Mouse (Mus musculus): ENCODE measurements around the gene B4galt7. TPM values are rescaled to one million over a fixed set of nuclear protein-coding genes. Genes with fewer than 3 reads are reported as not detected.
"Not testable (repeated sequence)": the region's sequence is repeated elsewhere in the genome, so short reads cannot be mapped to it uniquely, and the experiment has no call there.

Gene B4galt7
- polyA plus RNA-seq (2014; fragmentation: Nextera tagmentation; extraction: Ambion mirVana): 21.7 and 22.0 TPM in 2 replicates

DNA sequence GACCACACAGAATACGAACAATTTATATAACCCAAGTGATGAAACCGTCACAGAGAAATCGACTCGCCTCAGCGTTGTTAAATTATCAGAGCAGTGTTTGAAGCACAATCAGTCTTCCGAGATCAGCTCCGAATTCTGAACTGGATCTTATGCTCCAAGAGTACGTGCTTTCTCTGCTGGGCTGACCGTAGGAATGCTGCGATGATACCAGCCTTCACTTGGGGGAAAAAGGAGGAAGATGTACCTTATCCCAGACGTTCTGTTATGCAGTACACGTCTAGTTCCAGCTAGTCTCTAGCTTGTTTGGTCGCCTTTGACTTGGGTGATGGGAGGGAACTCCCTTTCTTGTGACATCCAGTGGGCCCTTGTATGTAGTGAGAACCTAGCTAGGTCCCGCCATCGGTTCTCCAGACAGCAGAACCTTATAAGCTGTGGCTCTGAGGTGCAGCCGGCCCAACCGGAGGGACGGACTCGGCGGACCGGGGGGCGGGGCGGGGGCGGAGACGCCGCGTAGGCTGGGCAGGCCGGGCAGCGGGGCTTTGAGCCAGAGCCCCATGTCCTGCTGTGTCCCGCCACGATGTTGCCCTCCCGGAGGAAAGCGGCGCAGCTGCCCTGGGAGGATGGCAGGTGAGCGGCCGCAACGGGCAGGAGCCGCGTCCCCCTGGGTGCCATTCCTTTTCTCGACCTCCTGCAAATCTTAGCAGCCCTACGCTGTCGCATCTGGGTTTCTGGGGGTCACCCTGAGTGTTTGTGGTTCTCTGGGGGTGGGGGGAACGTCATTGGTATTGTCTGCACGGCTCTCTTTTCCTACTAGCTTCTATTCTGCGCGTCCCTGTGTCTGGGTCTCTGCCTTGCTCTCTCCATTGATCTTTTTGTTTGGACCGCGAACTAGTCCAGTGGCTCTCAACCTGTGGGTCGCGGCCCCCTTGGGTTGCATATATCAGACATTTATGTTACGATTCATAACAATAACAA, at the start of gene B4galt7:
Gene B4galt7 (plus strand): TSS at position 331 of the 975 bp plus-strand sequence.
- WGBS: 12% methylated on average over 50 of the region's 51 CpGs
- Histone ChIP-seq H3K4me1 (ENCODE audit: control insufficient read depth, insufficient read depth, low read length) (peaks cover 4% of the 10 kb centered on the region; the same call in 1 of the 2 replicates), H3K9ac (ENCODE audit: low read length) (peak within 1 kb of the TSS; percentile 85), H3K36me3 (ENCODE audit: control insufficient read depth, insufficient read depth, low read length) (peaks cover 19% of the 10 kb centered on the region), H3K4me3 (ENCODE audit: low read depth, low read length) (peak within 1 kb of the TSS; percentile 84), H3K4me2 (ENCODE audit: low read depth) (peak within 1 kb of the TSS; percentile 83), H3K27ac (ENCODE audit: low read depth, low read length) (peak within 1 kb of the TSS; percentile 68), H3K9me3 (ENCODE audit: control insufficient read depth, low read length) (no peaks in the 10 kb centered on the region), H3K27me3 (ENCODE audit: control insufficient read depth, insufficient read depth, low read length) (no peaks in the 10 kb centered on the region)
- ATAC-seq (ENCODE audit: insufficient read depth, low FRiP score, low TSS enrichment) (peak; percentile 85), DNase-seq (ENCODE audit: low spot score) (peak; percentile 87)

DNA sequence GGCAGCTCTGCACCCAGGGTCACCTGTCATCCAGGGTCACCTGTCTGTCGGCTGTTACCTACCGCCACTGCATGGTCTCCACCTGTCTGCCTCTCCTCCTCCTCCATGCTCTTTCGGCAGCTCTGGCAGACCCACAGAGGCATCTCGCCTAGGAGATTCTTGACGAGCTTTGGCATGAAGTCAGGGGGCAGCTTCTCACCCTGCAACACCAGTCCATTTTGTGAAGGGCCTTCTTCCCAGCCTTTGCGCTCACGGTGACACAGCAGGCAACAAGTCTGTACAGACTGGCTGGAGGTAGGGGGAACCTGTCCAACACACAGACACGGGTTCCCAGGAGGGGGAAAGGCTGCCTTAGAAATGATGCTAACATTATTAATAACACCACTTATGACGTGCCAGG, 43.8 kb upstream of the B4galt7 start:
- ATAC-seq (ENCODE audit: insufficient read depth, low FRiP score, low TSS enrichment) (no peak), DNase-seq (ENCODE audit: low spot score) (no peak)
- H3K27me3 ChIP-seq (ENCODE audit: control insufficient read depth, insufficient read depth, low read length): no peaks in the 10 kb centered on the region

DNA sequence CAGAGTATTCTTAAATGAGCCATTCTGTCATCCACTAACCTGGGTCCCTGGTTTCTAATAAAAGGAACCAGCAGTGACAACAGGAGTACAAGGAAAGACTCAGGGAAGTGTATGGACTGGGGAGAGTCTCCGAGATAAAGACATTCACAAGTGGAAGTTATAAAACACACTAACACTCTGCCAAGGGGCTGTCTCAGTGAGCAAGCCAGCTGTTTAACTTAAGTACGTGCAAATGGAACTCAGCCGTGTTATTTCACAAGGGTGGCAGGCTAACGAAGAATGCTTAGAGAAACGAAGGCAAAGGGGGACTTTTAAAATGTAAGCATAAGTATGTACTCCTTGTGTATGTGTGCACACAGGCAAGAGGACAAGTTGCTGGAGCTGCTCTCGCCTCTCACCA, 42.2 kb upstream of the B4galt7 start:
- H3K27ac ChIP-seq (ENCODE audit: low read depth, low read length): no peak overlapping the region
- H3K27me3 ChIP-seq (ENCODE audit: control insufficient read depth, insufficient read depth, low read length): no peaks in the 10 kb centered on the region
- no peak overlapping the region for H3K9ac ChIP-seq (ENCODE audit: low read length)
- H3K4me3 ChIP-seq (ENCODE audit: low read depth, low read length): no peak overlapping the region
- no peaks in the 10 kb centered on the region for H3K9me3 ChIP-seq (ENCODE audit: control insufficient read depth, low read length)
- H3K4me2 ChIP-seq (ENCODE audit: low read depth): no peak overlapping the region
- H3K36me3 ChIP-seq (ENCODE audit: control insufficient read depth, insufficient read depth, low read length): peaks cover 8% of the 10 kb centered on the region
- 83% methylated on average over 6 of the region's 6 CpGs for WGBS
- ATAC-seq (ENCODE audit: insufficient read depth, low FRiP score, low TSS enrichment) (no peak), DNase-seq (ENCODE audit: low spot score) (no peak)
- no peaks in the 10 kb centered on the region for H3K4me1 ChIP-seq (ENCODE audit: control insufficient read depth, insufficient read depth, low read length)

More for the DNA sequence above, 43.8 kb upstream of the B4galt7 start:
- peaks cover 8% of the 10 kb centered on the region for H3K36me3 ChIP-seq (ENCODE audit: control insufficient read depth, insufficient read depth, low read length)
- WGBS: 95% methylated on average over 9 of the region's 9 CpGs
- no peak overlapping the region for H3K4me2 ChIP-seq (ENCODE audit: low read depth)
- no peaks in the 10 kb centered on the region for H3K4me1 ChIP-seq (ENCODE audit: control insufficient read depth, insufficient read depth, low read length)
- no peak overlapping the region for H3K9ac ChIP-seq (ENCODE audit: low read length)
- H3K9me3 ChIP-seq (ENCODE audit: control insufficient read depth, low read length): no peaks in the 10 kb centered on the region
- H3K27ac ChIP-seq (ENCODE audit: low read depth, low read length): no peak overlapping the region
- H3K4me3 ChIP-seq (ENCODE audit: low read depth, low read length): no peak overlapping the region

DNA sequence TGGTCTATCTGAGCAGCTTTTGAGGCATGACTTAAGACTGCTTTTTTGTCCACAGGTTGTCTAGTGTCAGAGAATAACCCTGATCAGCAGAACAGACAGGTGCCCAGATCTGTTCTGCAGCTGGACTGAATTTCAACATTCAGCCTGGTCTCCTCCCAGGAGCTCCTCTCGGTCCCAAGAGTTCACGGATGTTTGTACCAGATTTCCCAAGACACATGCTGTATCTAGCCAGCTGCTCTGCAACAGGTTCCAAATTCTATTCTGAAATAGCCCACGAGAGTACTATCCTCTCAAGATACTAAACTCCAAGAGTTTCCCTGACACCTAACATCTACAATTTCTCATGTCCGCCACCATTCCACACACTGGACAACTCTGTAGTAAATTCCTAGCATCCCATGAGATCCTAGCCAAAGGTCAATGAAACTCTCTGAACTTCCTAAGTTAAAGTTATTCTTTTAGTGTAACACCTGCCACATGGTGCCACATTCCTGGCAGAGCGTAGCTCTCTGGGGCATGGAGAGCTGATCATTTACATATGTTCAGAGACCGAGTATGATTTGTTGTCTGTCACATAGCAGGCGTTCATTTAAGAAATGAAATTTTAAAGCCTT, 36.3 kb upstream of the B4galt7 start:
- ATAC-seq (ENCODE audit: insufficient read depth, low FRiP score, low TSS enrichment): no peak
- 79% methylated on average over 7 of the region's 7 CpGs for WGBS
- Histone ChIP-seq H3K9ac (ENCODE audit: low read length) (no peak overlapping the region), H3K4me2 (ENCODE audit: low read depth) (no peak overlapping the region), H3K4me3 (ENCODE audit: low read depth, low read length) (no peak overlapping the region), H3K27ac (ENCODE audit: low read depth, low read length) (no peak overlapping the region), H3K9me3 (ENCODE audit: control insufficient read depth, low read length) (no peaks in the 10 kb centered on the region), H3K36me3 (ENCODE audit: control insufficient read depth, insufficient read depth, low read length) (peaks cover 2% of the 10 kb centered on the region; the same call in 1 of the 2 replicates), H3K4me1 (ENCODE audit: control insufficient read depth, insufficient read depth, low read length) (0 out of 2 replicates have a peak, but pooled peaks cover 1% of the 10 kb centered on the region), H3K27me3 (ENCODE audit: control insufficient read depth, insufficient read depth, low read length) (no peaks in the 10 kb centered on the region)
- DNase-seq (ENCODE audit: low spot score): no peak

DNA sequence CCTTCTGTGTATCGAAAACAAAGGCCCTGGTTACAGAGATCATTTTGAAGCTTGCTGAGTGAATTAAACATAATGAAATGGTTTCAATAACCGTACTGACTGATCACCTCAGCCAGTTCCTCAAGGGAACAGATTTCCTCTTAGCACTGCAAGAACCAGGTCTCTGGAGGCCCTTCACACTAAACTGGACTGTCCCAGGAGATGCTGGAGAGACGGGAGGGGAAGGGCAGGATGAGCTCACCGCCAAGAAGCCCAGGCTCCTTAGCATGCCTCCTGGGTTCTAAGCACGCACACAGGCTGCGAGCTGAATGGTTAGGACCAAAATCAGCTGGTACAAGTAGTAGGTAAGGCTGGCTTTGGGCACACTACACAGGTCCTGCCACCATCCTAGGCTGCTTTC, 32.7 kb upstream of the B4galt7 start:
- no peak overlapping the region for H3K9ac ChIP-seq (ENCODE audit: low read length)
- WGBS: 92% methylated on average over 6 of the region's 6 CpGs
- no peaks in the 10 kb centered on the region for H3K27me3 ChIP-seq (ENCODE audit: control insufficient read depth, insufficient read depth, low read length)
- no peak for ATAC-seq (ENCODE audit: insufficient read depth, low FRiP score, low TSS enrichment)
- no peaks in the 10 kb centered on the region for H3K9me3 ChIP-seq (ENCODE audit: control insufficient read depth, low read length)
- no peak overlapping the region for H3K4me2 ChIP-seq (ENCODE audit: low read depth)
- H3K4me1 ChIP-seq (ENCODE audit: control insufficient read depth, insufficient read depth, low read length): peaks cover 11% of the 10 kb centered on the region
- peaks cover 2% of the 10 kb centered on the region; the same call in 1 of the 2 replicates for H3K36me3 ChIP-seq (ENCODE audit: control insufficient read depth, insufficient read depth, low read length)
- H3K27ac ChIP-seq (ENCODE audit: low read depth, low read length): no peak overlapping the region
- DNase-seq (ENCODE audit: low spot score): no peak
- no peak overlapping the region for H3K4me3 ChIP-seq (ENCODE audit: low read depth, low read length)

DNA sequence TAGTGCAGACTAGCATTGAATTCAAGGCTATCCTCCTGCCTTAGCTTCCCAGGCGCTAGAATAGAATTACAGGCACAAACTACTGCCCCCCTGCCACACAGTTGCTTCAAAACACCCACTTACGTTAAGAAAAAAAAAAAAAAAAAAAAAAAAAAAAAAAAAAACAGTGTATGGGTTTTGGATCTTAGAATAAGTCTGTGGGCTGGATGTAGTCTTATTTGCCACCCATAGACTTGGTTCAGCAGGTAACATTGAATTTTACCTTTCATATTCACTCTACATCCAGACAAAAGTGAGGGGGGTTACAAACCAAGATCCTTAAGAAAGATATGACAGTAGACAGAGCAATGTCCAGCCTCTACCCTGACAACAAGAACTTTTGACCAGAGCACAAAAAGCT, 31.7 kb upstream of the B4galt7 start:
- Histone ChIP-seq H3K36me3 (ENCODE audit: control insufficient read depth, insufficient read depth, low read length) (peaks cover 2% of the 10 kb centered on the region; the same call in 1 of the 2 replicates), H3K9ac (ENCODE audit: low read length) (no peak overlapping the region), H3K4me2 (ENCODE audit: low read depth) (no peak overlapping the region), H3K4me3 (ENCODE audit: low read depth, low read length) (no peak overlapping the region), H3K27me3 (ENCODE audit: control insufficient read depth, insufficient read depth, low read length) (no peaks in the 10 kb centered on the region), H3K27ac (ENCODE audit: low read depth, low read length) (no peak overlapping the region), H3K4me1 (ENCODE audit: control insufficient read depth, insufficient read depth, low read length) (peaks cover 11% of the 10 kb centered on the region), H3K9me3 (ENCODE audit: control insufficient read depth, low read length) (no peaks in the 10 kb centered on the region)
- DNase-seq (ENCODE audit: low spot score): no peak
- WGBS: 94% methylated on average over 2 of the region's 2 CpGs
- no peak for ATAC-seq (ENCODE audit: insufficient read depth, low FRiP score, low TSS enrichment)

DNA sequence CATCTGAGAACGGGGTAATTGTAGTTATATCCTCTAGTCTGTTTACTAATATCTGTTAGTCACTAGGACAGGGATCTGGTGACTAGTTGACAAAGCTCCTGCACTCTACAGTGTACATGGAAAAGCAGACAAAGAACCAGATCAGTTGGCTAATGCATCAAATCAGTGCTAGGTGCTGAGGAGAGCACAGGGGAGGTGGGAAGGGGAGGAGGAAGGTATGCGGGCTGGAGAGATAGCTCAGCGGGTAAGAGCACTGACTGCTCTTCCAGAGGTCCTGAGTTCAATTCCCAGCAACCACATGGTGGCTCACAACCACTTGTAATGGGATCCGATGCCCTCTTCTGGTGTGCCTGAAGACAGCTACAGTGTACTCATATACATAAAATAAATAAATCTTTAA, 31.2 kb upstream of the B4galt7 start:
- 95% methylated on average over 4 of the region's 4 CpGs for WGBS
- not testable (repeated sequence) for H3K36me3 ChIP-seq (ENCODE audit: control insufficient read depth, insufficient read depth, low read length); H3K4me2 ChIP-seq (ENCODE audit: low read depth); DNase-seq (ENCODE audit: low spot score); H3K4me3 ChIP-seq (ENCODE audit: low read depth, low read length); H3K9ac ChIP-seq (ENCODE audit: low read length); H3K9me3 ChIP-seq (ENCODE audit: control insufficient read depth, low read length); ATAC-seq (ENCODE audit: insufficient read depth, low FRiP score, low TSS enrichment); H3K27ac ChIP-seq (ENCODE audit: low read depth, low read length); H3K27me3 ChIP-seq (ENCODE audit: control insufficient read depth, insufficient read depth, low read length)
- H3K4me1 ChIP-seq (ENCODE audit: control insufficient read depth, insufficient read depth, low read length): peaks cover 11% of the 10 kb centered on the region

DNA sequence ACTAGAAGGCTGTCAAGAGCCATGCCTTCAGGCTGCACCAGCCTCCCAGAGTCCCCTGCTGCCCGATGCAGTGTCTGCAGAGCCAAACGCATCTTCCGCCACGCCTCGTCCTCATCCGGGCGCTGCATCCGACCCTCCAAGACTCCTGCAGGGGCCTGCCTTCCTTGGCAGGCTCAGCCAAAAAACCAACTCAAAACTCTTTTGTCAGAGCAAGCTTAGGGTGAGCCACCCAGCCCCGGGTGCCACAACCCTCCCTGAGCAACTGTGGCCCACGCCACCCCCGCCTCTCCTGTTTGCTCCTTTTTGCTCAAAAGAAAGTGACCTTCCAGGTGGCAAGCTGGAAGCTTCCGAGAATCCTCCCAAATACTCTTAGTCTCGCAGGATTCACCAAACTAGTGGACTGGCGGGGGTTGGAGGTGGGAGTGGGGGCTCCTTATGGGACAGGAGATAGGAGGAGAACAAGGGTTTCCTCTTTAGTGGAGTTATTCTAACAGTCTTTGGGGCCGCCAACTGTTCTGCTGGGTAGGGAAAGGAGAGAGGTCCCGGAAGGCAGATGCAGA, 29.9 kb upstream of the B4galt7 start:
- WGBS: 7% methylated on average over 16 of the region's 16 CpGs
- peaks cover 2% of the 10 kb centered on the region; the same call in 1 of the 2 replicates for H3K36me3 ChIP-seq (ENCODE audit: control insufficient read depth, insufficient read depth, low read length)
- peak overlapping the region; percentile 97 for H3K9ac ChIP-seq (ENCODE audit: low read length)
- ATAC-seq (ENCODE audit: insufficient read depth, low FRiP score, low TSS enrichment): no peak; the same call in 1 of the 2 replicates
- no peaks in the 10 kb centered on the region for H3K27me3 ChIP-seq (ENCODE audit: control insufficient read depth, insufficient read depth, low read length)
- peak overlapping the region; percentile 96 for H3K4me3 ChIP-seq (ENCODE audit: low read depth, low read length)
- peak overlapping the region; percentile 96 for H3K4me2 ChIP-seq (ENCODE audit: low read depth)
- peak; percentile 31 for DNase-seq (ENCODE audit: low spot score)
- H3K4me1 ChIP-seq (ENCODE audit: control insufficient read depth, insufficient read depth, low read length): peaks cover 11% of the 10 kb centered on the region
- peak overlapping the region; percentile 88 for H3K27ac ChIP-seq (ENCODE audit: low read depth, low read length)
- no peaks in the 10 kb centered on the region for H3K9me3 ChIP-seq (ENCODE audit: control insufficient read depth, low read length)

Measured in neural tube, embryonic 11.5 days (tissue).